Mouse (Mus musculus) urinary bladder, postnatal 25 days (tissue): ENCODE data around the gene Wfdc6b.
"Not testable (repeated sequence)": the region's sequence is repeated elsewhere in the genome, so short reads cannot be mapped to it uniquely, and the experiment has no call there.

Source experiments
- DNase-seq: peaks from one replicate; pipeline ENCODE4 v3.0.0; 2022; ENCODE audit warnings: low spot score

Wfdc6b gene

DNA sequence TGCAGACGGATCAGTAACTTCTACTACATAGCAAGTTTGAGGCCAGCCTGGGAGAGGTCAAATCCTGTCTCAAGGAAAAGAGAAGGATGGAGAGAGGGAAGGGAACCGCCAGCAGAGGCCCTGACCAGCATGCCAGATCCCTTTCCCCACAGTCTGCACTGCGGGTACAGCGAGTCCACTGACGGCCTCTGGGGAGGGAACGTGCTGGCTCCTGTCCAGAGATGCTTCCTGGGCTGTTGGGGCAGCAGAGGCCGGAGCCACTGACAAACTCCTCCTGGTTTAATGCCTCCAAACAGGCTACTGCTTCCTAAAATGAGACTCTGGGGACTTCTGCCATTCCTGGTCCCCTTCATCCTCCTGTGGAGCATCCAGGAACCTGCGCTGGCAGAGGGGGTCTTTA lies at the start of gene Wfdc6b, which contains the start of gene Wfdc8:
TSS of gene Wfdc6b (plus strand) at position 52 of the 400 bp plus-strand sequence.
TSS of gene Wfdc8 (minus strand) at position 156 of the 400 bp plus-strand sequence.
- DNase-seq = peak; percentile 14

DNA sequence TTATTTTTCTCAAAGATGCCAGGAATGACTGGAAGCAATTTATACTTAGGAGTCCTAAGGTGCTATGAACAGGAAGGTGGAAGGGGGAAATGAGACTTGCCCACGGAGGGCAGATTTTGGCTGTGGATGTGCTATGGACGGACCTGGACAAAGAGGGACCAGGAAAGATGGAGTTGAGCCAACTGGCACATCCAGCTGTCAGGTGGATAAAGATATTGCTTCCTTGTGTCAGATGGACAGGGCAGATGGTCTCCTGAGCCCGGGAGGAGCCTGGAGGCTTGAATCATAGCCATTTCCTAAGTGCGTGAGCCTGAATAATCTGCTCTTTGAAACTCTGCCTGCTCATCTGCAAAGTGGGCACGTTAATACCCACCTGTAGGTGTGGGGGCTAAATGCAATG lies 49.0 kb upstream of the Wfdc6b start:
- no peak for DNase-seq

DNA sequence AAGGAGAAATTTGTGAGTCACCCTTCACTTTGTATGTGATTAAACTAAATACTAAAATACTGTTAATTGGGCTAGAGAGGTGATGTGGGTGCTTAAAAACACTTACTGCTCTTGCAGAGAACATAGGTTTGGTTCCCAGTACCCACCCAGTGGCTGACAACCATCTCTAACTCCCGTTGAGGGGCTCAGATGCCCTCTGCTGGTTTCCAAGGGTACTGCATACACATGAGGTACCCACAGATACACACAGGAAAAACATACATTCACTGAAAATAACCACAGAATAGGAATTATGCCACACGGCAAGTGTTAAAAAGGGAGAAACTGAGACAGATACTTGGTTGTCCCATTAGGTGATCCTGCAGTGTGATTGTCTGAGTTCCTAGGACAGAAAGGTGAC lies 46.3 kb upstream of the Wfdc6b start:
- no peak for DNase-seq

DNA sequence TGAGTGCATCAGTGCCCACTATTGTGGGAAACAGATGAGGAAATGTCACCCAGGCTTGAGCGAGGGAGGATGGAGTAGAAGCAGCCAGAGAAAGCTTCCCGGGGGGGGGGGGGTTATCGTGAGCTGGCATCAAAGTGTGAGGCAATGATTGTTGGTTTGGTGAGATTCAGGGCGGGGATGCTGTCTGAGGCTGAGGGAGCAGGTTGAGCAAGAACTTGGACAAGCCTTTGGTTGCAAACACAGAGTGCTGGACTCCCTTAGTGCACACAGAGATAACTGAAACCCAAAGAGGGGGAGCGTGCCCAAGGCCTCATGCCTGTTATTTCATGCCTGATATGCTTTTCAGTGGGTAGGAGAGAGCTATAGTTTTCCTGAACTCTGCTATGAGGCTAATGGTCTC lies 45.9 kb upstream of the Wfdc6b start:
- DNase-seq = no peak

DNA sequence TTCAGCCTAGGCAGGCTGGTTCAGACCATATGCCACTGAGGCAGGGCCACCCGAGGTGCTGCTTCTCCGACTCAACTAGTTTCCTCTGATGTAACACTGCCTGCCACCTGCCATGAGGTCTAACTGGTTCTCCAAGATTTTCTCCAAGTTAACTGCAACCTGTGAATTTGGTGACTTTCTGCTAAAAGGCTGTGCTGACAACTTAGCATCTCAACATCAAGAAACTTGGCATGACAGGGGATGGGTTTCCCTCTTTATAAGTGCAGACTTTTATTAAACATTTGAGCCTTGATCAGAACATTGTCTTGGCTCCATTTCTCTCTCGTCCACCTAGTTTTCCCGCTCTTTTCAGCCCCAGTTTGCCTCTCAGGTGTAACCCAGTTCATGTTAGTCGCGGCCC lies 40.0 kb upstream of the Wfdc6b start, which contains the start of gene Spint3:
TSS of gene Spint3 (minus strand) at position 101 of the 400 bp plus-strand sequence.
- not testable (repeated sequence) for DNase-seq

DNA sequence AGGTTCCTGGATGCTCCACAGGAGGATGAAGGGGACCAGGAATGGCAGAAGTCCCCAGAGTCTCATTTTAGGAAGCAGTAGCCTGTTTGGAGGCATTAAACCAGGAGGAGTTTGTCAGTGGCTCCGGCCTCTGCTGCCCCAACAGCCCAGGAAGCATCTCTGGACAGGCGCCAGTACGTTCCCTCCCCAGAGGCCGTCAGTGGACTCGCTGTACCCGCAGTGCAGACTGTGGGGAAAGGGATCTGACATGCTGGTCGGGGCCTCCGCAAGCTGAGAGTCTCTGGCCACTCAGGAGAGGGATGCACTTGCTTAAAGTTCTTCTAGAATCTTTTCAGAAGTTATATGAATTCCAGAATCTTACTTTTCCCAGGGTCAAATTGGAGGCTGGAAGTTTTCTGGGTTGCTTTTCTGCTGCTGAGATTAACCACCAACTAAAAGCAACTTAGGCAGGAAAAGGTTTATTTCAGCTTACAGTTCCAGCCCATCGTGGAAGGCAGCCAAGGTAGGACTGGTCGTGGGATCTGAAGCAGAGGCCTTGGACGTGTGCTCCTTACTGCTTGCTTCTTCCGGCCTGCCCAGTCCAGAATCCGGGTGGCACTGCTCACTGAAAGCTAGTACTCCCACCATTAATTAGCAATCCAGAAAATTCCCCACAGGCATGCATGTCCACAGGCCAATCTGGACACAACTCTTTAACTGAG lies 28.1 kb upstream of the Wfdc6b start, which contains the start of gene Wfdc6a:
TSS of gene Wfdc6a (minus strand) at position 423 of the 701 bp plus-strand sequence.
- DNase-seq = not testable (repeated sequence)

DNA sequence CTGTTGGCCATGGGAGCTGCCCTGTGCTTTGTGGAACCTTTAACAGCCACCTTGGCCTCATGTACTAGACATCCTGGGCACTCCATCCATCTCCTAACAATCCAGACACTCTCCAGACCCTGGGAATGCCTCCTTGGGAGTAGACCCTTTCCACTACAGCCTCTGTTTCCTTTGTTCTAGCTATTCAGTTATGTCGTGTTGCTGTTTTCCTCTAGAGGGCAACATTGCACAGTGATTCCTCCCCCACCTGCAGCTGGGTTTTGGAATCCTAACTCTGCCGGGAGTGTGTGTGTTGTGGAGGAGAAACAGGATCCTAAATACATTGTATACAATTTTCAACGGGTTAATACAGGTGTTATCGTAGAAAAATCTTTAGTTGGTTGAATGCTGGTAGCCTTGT lies 21.3 kb upstream of the Wfdc6b start:
- DNase-seq = no peak

DNA sequence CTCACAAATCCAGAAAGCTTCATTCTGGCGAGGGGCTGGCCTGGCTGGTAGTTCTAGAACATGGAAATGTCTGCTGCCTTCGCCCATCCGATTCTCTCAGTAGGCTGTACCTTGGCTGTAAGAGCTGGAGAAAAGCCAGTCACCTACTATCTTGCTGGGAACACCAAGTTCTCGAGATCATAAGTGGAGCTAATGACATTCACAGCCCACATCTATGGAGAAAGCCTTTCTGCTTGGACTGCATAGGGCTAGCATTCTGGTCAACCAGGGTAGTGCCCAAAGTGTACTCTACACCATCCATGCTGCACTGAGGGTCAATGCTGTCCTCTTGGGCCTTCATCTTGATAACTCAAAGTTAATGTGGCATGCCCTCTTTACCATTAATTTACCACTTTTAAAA lies 19.8 kb upstream of the Wfdc6b start, which contains the start of gene Eppin:
TSS of gene Eppin (minus strand) at position 101 of the 400 bp plus-strand sequence.
- DNase-seq = no peak

DNA sequence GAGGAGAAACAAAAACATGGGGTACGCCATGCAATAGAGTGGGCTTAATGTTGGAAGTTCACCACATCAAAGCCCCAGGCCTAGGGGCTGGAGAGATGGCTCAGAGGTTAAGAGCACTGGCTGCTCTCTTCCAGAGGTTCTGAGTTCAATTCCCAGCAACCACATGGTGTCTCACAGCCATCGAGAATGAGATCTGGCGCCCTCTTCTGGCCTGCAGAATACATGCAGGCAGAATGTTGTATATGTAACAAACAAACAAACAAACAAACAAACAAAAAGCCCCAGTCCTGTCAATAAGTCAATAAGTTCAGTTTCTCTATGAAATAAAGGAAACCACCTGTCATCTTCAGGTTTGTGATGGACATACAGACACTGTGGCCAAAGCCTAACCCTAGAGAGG lies 13.1 kb upstream of the Wfdc6b start:
- DNase-seq = no peak

DNA sequence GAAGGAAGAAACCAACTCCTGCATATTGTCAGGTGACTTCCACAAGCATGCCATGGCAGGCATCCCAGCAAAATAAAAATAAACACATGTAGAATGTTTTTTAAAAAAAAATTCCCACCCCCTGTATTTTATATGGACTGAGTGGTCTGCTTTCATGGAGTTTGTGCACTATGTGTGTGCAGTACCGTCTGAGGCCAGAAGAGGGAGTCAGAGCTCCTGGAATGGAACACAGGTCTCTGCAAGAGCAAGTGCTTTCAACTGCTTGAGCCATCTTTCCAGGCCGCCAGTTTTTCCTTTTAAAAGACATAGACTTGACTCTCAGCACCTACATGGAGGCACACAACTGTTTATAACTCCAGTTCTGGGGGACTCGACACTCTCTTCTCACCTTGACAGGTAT lies 9.8 kb upstream of the Wfdc6b start:
- no peak for DNase-seq

DNA sequence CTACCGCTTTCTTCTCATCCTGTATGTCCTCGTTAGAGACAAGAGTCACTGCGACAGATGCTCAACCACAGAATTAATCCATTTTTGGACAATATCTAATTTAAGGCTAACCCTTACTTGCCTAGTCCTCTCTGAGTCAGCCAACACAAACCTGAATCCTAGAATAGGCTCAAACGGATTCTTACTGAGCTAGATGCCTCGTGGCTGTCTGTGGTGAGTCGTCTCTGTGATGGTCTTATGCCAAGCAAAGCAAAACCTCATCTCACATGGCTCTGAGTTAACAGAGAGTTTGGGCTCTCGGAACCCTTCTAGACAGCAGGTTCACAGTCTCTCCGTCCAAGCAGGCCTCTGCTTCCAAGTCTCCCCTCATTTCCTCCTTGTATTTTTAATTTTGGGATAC lies 8.9 kb upstream of the Wfdc6b start:
- no peak for DNase-seq

DNA sequence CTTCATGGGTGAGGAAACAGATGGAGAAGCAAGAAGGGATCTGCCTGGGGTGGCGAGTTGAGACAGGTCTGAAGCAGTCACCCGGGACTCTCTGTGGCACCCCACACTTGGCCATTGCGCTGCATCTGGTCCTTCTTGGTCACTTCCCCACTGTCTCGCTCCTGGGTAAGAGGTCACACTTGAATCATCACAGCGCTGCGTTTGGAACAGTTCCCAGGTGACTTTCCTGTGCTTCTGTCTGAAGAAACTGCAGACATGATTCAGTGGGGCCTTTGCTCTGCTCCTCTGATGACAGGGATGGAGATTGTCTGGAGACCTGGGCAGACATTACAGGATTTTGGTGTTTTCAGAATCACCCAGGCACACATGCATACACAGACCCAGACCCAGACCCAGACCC lies 4.5 kb upstream of the Wfdc6b start:
- DNase-seq = no peak

DNA sequence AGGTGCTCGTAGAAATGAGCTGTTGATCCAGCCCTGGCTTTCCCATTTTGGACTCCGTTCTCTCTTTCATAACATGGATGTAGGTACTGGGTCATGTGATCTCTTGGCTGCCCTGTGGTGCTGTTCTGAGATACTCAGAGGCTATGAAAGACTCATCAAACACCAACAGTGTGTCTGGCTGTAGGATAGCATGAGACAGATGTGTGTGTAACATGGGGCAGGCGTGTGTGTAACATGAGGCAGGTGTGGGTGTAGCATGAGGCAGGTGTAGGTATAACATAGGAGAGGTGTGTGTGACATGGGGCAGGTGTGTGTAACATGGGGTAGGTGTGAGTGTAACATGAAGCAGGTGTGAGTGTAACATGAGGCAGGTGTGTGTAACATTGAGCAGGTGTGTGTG lies 2.1 kb downstream of the Wfdc6b start:
- no peak for DNase-seq

DNA sequence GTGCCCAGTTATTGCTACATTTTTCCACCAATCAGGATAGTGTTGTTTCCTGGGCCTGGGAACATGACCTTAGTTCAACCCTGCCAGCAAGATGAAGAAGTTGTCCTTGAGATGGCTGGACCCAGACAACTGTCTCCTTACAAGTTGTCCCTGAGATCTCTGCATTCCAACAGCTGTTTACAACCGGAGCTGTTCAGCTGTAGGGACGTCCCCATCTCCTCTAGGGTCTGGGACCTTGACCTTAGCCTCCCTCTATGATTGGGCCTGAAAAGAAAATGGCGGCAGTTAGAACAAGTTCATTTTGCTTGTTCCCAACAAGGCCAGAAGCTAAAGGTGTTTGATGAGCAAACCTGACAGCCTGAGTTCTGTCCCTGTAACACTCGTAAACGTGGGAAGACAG lies 5.7 kb downstream of the Wfdc6b start:
- DNase-seq = no peak

DNA sequence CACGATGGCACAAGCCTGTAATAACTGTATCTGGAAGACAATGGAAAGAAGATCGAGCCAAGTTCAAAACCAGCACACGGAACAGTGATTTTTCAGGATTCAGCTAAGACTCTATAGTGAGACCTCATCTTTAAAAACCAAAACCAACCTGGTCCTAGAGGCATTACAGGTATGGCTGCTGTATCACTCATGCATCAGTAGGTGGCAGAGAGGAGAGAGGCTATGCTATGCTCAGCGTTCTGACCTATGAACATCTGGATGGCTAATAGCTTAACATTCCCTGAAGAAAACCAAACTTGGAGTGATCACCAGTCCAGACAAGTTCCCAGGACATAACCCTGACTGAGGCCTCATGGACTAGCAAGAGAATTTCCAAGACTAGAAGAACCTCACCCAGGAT lies 8.5 kb downstream of the Wfdc6b start:
- DNase-seq = no peak

DNA sequence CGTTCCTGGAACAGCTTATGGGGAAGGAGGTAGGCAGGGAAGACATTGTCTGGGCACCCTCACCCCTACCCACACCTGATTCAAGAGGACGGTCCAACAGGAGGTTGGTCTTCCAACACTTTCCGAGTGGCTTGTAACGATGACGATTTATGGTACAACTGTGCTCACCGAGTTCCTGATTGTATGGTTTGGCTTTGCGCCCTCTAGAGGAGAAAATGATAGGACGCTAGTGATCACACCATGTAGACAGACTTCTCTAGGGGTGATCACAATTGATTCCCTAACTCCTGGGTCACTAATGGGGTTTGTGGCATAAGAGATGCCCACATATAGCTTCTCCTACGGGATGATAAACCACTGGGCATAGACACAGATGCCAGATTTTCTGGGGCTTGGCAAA lies 21.9 kb downstream of the Wfdc6b start:
- no peak for DNase-seq

DNA sequence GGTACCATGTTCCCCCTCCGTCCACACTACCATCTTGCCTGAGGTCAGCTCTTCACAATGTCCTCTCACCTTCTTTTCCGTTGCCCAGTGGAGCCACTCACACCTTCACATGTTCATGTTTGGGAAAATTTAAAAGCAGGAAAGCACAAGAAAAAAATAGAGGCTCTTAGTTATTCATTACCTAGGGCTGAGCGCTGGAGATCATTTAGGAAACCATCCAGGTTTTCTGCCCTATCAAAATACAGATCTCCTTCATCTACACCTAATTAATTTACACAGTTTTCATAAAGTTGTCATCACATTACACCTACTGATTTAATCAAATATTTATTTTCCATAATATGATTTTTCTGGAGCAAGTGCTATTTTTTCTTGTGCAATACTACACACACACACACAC lies 25.4 kb downstream of the Wfdc6b start, which contains the start of gene Wfdc16:
TSS of gene Wfdc16 (minus strand) at position 101 of the 400 bp plus-strand sequence.
- DNase-seq = no peak

DNA sequence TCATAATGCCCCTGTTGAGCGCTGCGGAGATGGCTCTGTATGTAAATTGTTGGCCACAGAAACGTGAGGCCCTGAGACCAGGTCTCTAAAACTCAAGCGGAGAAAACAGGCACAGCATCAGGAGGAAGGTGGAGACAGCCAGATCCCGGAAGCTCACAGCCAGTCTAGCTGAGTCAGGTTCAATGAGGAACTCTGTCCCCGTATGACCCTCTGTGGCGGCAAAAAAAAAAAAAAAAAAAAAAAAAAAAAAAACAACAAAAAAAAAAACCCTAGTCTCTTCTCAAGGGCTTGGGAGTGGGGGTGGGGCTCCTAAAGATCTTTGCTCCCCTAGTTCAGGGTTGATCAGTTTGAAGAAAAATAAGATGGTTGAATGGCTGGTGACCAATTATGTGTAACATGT lies 27.8 kb downstream of the Wfdc6b start:
- no peak for DNase-seq

DNA sequence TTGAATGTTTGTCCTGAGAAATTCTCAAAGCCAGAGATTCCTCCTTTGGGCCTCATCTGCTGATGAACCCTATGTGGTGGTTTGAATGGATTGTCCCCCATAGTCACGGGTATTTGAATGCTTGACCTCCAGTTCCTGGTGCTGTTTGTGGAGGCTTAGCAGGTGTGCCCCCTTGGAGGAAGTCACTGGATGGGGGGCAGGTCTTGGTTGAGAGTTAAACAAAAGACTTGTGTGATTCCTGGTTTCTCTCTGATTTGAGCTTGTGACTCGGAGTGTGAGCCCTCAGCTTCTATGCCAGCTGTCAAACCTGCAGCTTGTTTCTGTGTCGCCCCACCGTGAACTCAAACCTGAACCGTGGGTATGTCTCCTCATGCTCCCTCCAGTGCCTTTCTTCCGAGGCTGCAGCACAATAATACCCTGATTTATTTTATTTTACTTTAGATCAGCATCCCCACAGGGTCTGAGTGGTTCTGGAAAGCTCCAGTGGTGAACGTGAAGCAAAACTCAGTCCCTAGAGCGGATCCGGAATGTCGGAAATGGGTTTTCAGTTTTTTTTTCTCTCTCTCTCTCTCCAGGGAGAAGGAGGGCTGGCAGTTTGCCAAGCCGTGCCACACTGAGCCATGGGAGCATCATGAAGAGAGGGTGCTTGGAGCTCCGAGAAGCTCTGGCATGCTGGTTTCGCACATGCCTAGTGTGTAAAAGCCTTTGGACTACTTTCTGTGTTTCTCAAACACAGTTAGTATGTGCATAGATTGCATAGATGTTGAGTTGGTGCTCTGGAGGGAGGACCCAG lies 28.8 kb downstream of the Wfdc6b start:
- no peak for DNase-seq

DNA sequence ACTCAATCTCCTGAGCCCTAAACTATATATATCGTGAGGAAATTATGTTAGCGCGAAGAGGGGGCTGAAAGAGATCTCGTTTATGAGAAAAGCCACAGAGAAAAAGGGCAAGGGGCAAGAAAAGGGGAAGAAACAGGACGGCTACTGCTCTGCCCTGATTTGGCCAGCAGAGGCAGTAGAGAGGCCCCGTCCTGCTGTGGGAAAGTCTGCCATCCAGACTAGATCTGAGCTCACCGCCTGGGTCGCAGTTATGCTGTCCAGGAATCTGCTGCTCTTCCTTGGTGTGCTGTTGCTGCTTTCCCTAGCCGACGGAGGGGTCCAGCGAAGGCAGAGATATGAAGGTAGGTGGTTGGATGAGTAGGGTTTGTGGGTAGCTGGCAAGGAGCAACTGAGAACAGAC lies 42.5 kb downstream of the Wfdc6b start, which contains the start of gene Wfdc10:
TSS of gene Wfdc10 (plus strand) at position 189 of the 400 bp plus-strand sequence.
- DNase-seq = peak; percentile 26

DNA sequence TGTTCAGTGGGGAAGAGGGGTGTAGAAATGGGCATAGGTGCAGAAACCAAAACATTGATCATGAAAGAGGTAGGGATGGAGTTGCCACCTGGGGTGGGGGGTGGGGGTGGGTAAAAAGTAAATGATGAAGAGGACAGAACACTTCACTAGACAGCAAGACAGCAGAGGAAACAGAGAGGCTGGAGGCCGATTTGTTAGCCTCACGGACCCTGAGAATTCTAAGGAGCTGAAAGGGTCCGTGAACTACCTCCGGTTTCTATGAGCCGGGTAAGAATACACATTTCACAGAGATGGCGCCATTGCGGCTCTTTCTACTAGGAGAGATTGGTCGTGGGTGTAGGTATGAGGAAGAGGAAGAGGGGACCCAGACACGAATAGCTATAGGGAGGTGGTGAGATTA lies 43.2 kb downstream of the Wfdc6b start, which contains the start of gene Wfdc9:
TSS of gene Wfdc9 (minus strand) at position 101 of the 400 bp plus-strand sequence.
- DNase-seq = no peak

DNA sequence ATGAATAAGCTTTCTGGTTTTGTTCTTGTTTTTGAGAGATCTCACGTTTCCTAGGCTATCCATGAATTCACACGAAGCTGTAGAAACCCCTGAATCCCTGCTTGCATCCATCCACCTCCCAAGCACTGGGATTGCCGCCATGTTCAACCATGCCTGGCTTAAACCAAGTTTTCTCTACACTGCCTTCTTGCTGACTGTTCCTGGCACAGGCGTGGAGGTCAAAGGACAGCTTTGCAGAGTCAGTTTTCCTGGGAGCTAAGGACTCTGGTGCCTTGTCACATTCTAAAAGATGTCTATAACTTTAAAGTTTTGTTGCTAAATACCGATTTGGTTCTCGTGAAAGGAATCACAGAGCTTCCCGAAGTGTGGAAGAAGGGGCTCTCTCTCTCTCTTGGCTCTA lies 51.5 kb downstream of the Wfdc6b start:
- DNase-seq = no peak
